Mouse (Mus musculus) forebrain, embryonic 12.5 days (tissue): ENCODE data around the gene Sema4c. TPM values are rescaled to one million over a fixed set of nuclear protein-coding genes. Genes with fewer than 3 reads are reported as not detected.

ENCODE experiments used
- ATAC-seq: fragments of 200-750 bp; cut with Nextera tagmentation; 2 replicates; pipeline ENCODE4 v1.8.0; 2017; ENCODE audit warnings: moderate TSS enrichment; ENCODE audit not compliant: low FRiP score
- H3K27ac ChIP-seq: fragments of 300-500 bp; sonication (generic); 2 replicates; pipeline ENCODE4 v1.5.1; 2016; ENCODE audit warnings: mild to moderate bottlenecking
- H3K27me3 ChIP-seq: fragments of 300-500 bp; sonication (generic); 2 replicates; pipeline ENCODE4 v1.6.1; 2016; ENCODE audit warnings: mild to moderate bottlenecking
- H3K36me3 ChIP-seq: fragments of 300-500 bp; sonication (generic); replicated peaks from 2 replicates; pipeline ENCODE4 v1.6.1; 2016; ENCODE audit warnings: mild to moderate bottlenecking
- H3K4me1 ChIP-seq: fragments of 300-500 bp; sonication (generic); 2 replicates; pipeline ENCODE4 v1.6.1; 2016
- H3K4me2 ChIP-seq: fragments of 300-500 bp; sonication (generic); 2 replicates; pipeline ENCODE4 v1.6.1; 2016; ENCODE audit warnings: mild to moderate bottlenecking, moderate library complexity
- H3K4me3 ChIP-seq: fragments of 300-500 bp; sonication (generic); replicated peaks from 2 replicates; pipeline ENCODE4 v1.5.1; 2016; ENCODE audit warnings: mild to moderate bottlenecking
- H3K9ac ChIP-seq: fragments of 300-500 bp; sonication (generic); 2 replicates; pipeline ENCODE4 v1.6.1; 2016; ENCODE audit warnings: mild to moderate bottlenecking
- H3K9me3 ChIP-seq: fragments of 300-500 bp; sonication (generic); 2 replicates; pipeline ENCODE4 v1.6.1; 2016
- WGBS: fragments of 180-500 bp; shearing (Covaris S2); methylation state at CpG from one replicate; pipeline ENCODE4 v1.1.7; 2016; 5-methylcytosine and 5-hydroxymethylcytosine counted together
- polyA plus RNA-seq: library from polyadenylated mRNA; unstranded; fragments of >200 nt; fragmentation: Nextera tagmentation; extraction: Ambion mirVana; gene quantifications from 2 replicates; pipeline ENCODE4 v1.2.1, GENCODE M21; 2016

Sema4c gene
- polyA plus RNA-seq, 1 experiment from 2014 or later = 29.8 TPM

DNA sequence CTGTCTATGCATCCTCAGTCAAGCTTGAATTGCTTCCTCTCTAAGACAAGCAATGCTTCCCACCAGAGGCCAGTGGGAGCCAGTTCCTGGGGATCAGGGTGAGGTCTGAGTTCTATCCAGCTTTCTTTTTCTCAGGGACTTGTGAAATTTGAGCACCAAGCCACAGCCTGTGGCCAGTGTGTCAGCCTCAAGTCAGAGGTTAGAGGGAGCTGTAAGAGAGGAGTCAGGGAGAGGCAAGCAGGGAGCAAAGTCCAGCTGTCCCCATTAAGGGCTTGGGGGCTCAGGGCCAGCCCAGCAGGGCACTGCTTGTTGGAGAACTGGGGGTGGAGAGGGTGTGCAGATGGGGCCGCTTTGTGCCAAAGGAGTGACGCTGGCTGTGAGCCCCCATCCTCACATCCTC, 5.0 kb upstream of the Sema4c start:
- Histone ChIP-seq H3K4me2 (no peak overlapping the region), H3K4me3 (no peak overlapping the region), H3K9ac (no peak overlapping the region), H3K9me3 (no peaks in the 10 kb centered on the region), H3K27me3 (peaks cover 35% of the 10 kb centered on the region), H3K27ac (no peak overlapping the region), H3K36me3 (no peaks in the 10 kb centered on the region), H3K4me1 (peaks cover 16% of the 10 kb centered on the region)
- WGBS = 83% methylated on average over 2 of the region's 2 CpGs
- no peak for ATAC-seq

DNA sequence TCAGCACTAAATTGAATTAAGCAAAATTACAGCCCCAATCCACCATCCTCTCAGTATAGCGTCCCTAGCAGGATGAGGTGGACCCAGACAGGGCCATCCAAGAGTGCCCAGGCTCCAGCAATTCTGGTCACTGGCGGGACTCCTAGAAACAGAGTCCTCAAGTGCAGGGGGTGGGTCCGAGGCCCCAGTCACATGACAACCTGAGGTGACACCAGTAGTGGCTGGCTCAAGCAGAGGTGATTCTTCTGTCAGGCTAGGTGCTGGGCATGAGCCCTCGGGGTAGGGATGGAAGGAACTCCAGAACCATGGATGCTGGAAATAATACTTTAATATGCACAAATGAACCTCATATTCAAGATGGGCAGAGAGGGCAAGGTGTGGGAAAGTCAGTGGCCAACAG, 4.2 kb upstream of the Sema4c start:
- H3K4me3 ChIP-seq = no peak overlapping the region
- H3K9me3 ChIP-seq = no peaks in the 10 kb centered on the region
- no peak overlapping the region for H3K27ac ChIP-seq
- H3K27me3 ChIP-seq = peaks cover 33% of the 10 kb centered on the region
- H3K4me2 ChIP-seq = no peak overlapping the region
- ATAC-seq = no peak
- H3K9ac ChIP-seq = no peak overlapping the region
- peaks cover 16% of the 10 kb centered on the region for H3K4me1 ChIP-seq
- WGBS = 71% methylated on average over 4 of the region's 4 CpGs
- H3K36me3 ChIP-seq = no peaks in the 10 kb centered on the region

DNA sequence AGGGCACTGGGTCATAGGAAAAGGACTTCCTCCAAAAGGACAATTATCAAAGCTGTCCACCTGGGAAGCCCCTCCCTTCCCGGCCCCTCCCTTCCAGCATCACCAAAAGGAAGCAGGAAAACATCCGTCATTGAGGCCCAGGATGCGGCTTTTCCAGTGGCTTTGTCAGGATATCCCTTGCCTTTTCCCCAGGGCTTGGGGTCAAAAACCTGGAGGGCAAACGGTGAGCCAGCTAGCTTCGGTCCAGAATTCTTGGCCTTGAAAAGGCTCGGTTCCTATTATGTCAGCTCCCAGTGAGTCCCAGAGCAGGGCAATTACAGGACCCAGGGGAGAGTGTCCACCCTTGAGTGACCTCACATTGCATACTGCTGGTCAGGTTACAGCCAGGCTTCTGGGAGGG, 2.8 kb upstream of the Sema4c start:
- no peaks in the 10 kb centered on the region for H3K36me3 ChIP-seq
- peaks cover 33% of the 10 kb centered on the region for H3K27me3 ChIP-seq
- no peak overlapping the region for H3K4me2 ChIP-seq
- no peak overlapping the region for H3K9ac ChIP-seq
- WGBS = 57% methylated on average over 6 of the region's 6 CpGs
- peaks cover 12% of the 10 kb centered on the region for H3K4me1 ChIP-seq
- no peaks in the 10 kb centered on the region for H3K9me3 ChIP-seq
- no peak overlapping the region for H3K27ac ChIP-seq
- ATAC-seq = no peak
- no peak overlapping the region for H3K4me3 ChIP-seq

DNA sequence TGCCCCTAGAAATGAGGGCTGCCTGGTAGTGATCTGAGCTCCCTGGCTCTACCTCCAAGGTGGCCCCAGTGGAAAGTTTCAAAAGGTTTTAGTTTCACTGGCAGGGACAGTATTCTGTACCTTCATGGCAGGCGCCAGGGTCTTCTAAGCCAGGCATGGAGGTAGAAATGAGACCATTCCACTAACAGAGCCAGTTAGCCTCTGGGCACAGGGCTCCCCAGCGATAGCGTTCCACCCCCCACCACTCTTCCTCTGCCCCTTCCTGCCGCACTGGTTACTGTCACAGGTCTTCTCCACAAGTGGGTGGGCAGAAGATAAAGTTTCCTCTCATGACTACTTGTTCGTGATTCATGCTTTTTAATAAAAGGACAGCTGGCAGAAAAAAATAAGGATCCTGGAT, 1.7 kb upstream of the Sema4c start:
- Histone ChIP-seq H3K36me3 (peaks cover 7% of the 10 kb centered on the region), H3K27me3 (peaks cover 33% of the 10 kb centered on the region), H3K4me3 (no peak overlapping the region), H3K9ac (no peak overlapping the region), H3K9me3 (no peaks in the 10 kb centered on the region), H3K4me2 (no peak overlapping the region), H3K4me1 (peaks cover 23% of the 10 kb centered on the region), H3K27ac (no peak overlapping the region)
- WGBS = 66% methylated on average over 5 of the region's 5 CpGs
- no peak for ATAC-seq

DNA sequence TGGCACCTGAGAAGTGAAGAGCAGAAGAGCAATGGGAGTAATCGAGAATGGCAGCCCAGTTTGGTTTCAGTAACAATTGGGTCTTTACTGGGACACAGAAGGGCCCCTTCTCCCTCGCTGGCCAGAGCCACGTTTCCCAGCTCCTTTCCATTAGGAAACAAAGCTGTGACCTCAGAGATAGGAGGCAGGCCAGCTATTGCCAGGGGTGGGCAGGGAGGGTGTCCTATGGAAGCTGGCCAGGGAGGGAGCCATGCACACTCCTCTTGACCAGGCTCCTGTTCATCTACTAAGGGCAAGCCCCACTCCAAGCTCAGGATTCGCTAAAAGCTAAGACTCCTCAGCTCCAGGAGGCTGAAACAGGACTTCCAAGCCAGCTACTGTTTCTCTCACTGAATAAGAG, 1.1 kb upstream of the Sema4c start:
- Histone ChIP-seq H3K9ac (no peak overlapping the region), H3K4me3 (no peak overlapping the region), H3K36me3 (peaks cover 13% of the 10 kb centered on the region), H3K27me3 (peaks cover 28% of the 10 kb centered on the region), H3K4me1 (peaks cover 29% of the 10 kb centered on the region), H3K9me3 (no peaks in the 10 kb centered on the region), H3K4me2 (peak overlapping the region; percentile 99), H3K27ac (no peak overlapping the region)
- 6% methylated on average over 4 of the region's 4 CpGs for WGBS
- ATAC-seq = no peak

DNA sequence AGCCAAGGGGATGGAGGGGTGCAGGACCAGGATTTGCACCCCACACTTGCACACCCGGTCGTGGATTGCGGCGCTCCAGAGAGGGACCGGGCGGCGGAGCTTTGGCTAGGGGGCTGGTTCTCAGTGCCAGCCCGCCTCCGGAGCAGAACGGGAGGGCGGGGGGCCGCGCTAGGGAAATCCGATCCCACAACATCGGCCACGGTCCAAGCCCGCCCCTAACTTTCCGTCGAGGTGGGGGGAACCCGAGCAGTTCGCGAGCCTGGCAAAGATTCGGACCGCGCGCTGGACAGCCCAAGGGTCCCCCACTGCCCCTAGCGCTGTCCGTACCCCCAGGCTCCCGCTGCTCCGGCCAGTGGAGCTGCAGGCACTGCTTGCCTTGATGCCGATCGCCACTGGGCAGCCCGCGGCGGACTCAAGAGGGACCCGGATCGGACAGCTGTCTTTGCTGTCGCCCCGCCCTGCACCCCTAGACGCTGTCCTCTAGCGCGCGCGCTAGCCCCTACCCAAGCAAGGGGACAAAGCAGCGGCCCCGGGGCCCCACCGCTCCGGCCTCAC, 615 bp downstream of the Sema4c start:
- Histone ChIP-seq H3K4me3 (peak overlapping the region; percentile 96), H3K27me3 (peaks cover 25% of the 10 kb centered on the region), H3K36me3 (peaks cover 31% of the 10 kb centered on the region), H3K27ac (peak overlapping the region; percentile 98), H3K4me2 (peak overlapping the region; percentile 99), H3K9me3 (no peaks in the 10 kb centered on the region), H3K9ac (peak overlapping the region; percentile 92), H3K4me1 (peaks cover 33% of the 10 kb centered on the region)
- peak; percentile 57 for ATAC-seq
- WGBS = 0% methylated on average over 45 of the region's 48 CpGs

DNA sequence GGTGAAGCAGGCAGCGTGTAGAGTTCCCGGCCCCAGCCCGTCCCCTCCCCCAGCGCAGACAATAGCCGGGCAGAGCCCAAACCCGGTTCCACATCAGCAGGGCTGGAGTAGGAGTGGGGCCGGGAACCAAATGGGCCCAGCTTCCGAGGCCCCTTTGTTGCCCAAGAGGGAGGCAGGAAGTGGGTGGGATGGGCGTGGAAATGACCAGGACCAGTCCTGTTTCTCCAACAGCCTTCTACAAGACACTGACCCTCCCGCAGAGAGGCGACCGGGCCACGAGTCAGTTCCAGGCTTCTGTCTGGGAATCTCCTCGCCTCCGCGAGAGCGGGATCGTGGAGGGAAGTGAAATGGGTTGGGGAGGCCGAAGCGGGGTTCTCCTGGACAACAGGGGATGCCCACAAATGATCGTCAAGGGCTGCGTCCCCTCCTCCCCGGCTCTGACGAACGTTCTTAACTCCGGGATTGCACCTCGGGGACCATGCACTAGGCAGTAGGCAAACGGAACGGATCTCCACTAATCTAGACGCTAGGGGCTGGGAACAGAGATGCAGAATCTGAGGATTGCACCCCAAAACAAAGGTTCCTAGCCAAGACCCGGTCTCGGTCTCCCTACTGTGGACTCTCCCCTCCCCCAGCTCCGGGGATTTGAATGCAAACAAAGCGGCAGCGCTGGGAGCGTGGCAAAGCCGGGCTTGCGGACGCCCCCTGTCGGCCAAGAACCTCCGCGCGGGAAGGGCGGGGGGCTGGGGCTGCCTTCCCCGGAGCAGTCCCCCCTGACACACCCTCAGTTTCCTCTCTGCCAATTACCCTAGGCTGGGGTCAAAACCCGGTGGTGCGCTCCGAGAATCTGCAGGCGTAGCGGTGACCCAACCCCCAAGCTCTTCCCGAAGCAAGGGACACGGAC, 1.3 kb downstream of the Sema4c start:
- WGBS = under 1% methylated on average over 52 of the region's 52 CpGs
- Histone ChIP-seq H3K27ac (peak overlapping the region; percentile 98), H3K4me3 (peak overlapping the region; percentile 96), H3K36me3 (peaks cover 38% of the 10 kb centered on the region), H3K27me3 (peaks cover 22% of the 10 kb centered on the region), H3K4me1 (peaks cover 33% of the 10 kb centered on the region), H3K9me3 (no peaks in the 10 kb centered on the region), H3K9ac (peak overlapping the region; percentile 92), H3K4me2 (peak overlapping the region; percentile 99)
- ATAC-seq = peak; percentile 88

DNA sequence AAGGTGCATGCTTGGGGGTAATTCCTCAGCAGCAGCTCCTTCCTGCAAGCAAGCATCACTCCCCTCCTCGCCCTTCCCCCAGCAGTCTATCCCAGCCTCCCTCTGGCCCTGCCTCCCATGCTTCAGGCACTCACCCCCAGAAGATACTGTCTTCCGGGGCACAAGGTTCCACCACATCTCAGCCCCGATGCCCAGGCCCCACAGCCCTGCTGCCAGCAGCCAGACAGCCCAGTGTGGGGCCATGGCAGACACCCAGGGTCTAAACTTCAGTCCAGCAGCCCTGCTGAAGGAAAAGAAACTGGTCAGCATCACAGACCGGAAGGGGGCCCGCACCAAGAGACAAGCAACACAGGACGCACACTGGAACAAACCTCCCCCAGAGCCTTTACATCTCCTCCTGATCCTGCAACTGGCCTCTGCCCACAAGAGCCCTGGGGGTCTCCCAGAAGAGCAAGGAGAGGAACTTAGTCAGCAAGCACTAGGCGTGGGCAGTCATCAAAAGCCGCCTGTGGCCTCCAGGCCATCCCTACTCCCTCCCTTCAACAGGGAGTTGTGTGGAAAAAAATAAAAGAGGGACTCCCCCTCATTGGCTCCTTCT, 2.3 kb downstream of the Sema4c start:
- Histone ChIP-seq H3K4me2 (peak overlapping the region; percentile 99), H3K9me3 (no peaks in the 10 kb centered on the region), H3K4me1 (peaks cover 33% of the 10 kb centered on the region), H3K36me3 (peaks cover 47% of the 10 kb centered on the region), H3K27me3 (peaks cover 20% of the 10 kb centered on the region), H3K9ac (peak overlapping the region; percentile 92), H3K4me3 (peak overlapping the region; percentile 96), H3K27ac (peak overlapping the region; percentile 98)
- no peak for ATAC-seq
- WGBS = 4% methylated on average over 8 of the region's 8 CpGs

DNA sequence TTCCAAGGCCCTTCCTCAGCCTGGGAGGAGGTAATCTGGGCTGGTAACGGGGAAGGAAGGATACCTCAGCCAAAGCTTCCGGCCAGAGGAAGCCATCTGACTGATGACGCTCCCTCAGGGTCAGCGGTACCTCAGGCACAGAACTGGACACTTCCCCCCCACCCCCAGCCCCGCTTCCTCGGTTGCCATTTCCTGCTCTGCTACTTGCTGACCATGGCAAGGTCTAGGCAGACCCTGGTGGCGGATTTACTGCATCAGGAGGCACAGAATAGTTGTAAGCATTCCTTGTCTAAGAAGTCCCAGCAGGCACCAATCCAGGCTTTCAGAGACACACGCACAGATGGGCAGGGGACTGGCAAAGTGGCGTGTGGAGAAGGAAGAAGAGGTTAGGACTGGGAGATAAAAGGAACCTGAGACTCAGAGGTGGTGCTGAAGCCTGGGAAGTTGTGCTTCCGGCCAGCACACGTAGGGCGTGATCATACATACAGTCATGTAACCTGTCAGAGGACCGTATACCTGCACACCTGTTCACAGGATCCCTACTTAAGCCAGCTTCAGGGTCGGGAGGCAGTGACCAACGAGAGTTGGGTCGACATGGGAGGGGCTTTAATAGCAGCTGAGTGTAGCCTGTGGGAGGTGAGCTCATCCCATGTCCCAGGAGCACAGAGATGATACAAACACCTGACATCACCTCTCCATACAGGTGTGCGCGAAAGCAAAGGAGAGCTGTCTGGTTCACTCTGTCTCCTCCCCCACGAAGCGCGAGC, 3.3 kb downstream of the Sema4c start:
- H3K9me3 ChIP-seq = no peaks in the 10 kb centered on the region
- peak overlapping the region; percentile 96 for H3K4me3 ChIP-seq
- peak overlapping the region; percentile 98 for H3K27ac ChIP-seq
- H3K4me2 ChIP-seq = peak overlapping the region; percentile 99
- H3K4me1 ChIP-seq = peaks cover 34% of the 10 kb centered on the region
- peak overlapping the region; percentile 92 for H3K9ac ChIP-seq
- no peak for ATAC-seq
- peaks cover 58% of the 10 kb centered on the region for H3K36me3 ChIP-seq
- WGBS = 84% methylated on average over 21 of the region's 21 CpGs
- H3K27me3 ChIP-seq = peaks cover 11% of the 10 kb centered on the region

DNA sequence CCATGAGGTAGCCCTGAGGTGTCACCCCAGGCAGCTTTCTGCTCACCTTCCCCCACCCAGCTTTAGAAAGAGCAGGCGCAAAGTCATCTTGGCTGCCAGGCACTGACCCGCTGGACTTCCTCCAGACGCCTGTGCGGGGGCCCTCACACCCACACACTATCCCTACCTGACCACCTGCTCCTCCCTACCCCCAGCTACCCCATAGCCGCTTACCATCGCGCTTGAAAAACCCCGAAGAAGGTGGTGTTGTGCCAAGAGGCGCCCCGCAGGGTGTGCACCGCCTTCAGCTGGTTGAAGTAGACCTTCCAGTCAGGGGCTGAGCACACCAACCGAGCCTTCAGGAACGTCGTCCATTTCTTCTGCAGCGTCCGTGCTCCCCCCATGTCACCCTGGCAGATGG, 5.6 kb downstream of the Sema4c start:
- H3K4me2 ChIP-seq = no peak overlapping the region
- no peaks in the 10 kb centered on the region for H3K9me3 ChIP-seq
- 91% methylated on average over 16 of the region's 16 CpGs for WGBS
- peaks cover 76% of the 10 kb centered on the region for H3K36me3 ChIP-seq
- peaks cover 46% of the 10 kb centered on the region for H3K4me1 ChIP-seq
- H3K27me3 ChIP-seq = no peaks in the 10 kb centered on the region
- no peak for ATAC-seq
- no peak overlapping the region for H3K27ac ChIP-seq
- H3K9ac ChIP-seq = no peak overlapping the region
- H3K4me3 ChIP-seq = no peak overlapping the region

DNA sequence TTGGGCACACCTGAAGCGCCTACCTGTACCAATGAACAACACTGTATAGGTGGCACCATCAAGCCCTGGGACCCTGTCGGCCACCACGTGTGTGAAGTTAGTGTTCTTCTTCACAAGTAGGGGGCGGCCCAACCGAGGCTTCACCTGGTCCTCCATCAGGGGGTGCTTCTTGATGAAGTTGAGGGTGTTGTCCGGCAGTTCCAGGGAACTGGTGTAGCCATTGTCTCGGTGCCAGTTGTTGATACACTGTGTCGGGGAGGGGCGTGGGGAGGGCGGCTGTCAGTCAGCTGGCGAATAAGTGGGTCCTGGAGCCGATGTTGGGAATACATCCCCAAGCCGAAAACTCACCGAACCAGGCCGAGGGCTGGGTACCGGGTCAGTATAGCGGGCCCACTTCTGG, 6.2 kb downstream of the Sema4c start:
- H3K27me3 ChIP-seq = no peaks in the 10 kb centered on the region
- no peak overlapping the region for H3K27ac ChIP-seq
- peaks cover 76% of the 10 kb centered on the region for H3K36me3 ChIP-seq
- peaks cover 48% of the 10 kb centered on the region for H3K4me1 ChIP-seq
- H3K4me2 ChIP-seq = no peak overlapping the region
- H3K9ac ChIP-seq = no peak overlapping the region
- ATAC-seq = no peak
- H3K4me3 ChIP-seq = no peak overlapping the region
- H3K9me3 ChIP-seq = no peaks in the 10 kb centered on the region
- WGBS = 90% methylated on average over 17 of the region's 17 CpGs
